Mouse (Mus musculus): ENCODE data around the gene Gspt1. TPM values are rescaled to one million over a fixed set of nuclear protein-coding genes. Genes with fewer than 3 reads are reported as not detected.

Gspt1 gene
- polyA plus RNA-seq, 1 experiment from 2014 or later = 58.5 TPM

MicroRNA genes within 50 kb of the gene (microRNA counts, 519-probe panel; counts per million panel counts)
- not detected for microRNA mmu-miR-1945

Small RNAs within 50 kb of the gene (microRNA-seq; reads per million reads assigned to microRNA genes)
- gene Mir1945 = 1.6 reads per million, percentile 2 among the genes with 10 or more reads in this experiment

Other genes starting within 250 kb of the Gspt1 start
- gene Snn, start 193.4 kb downstream of the Gspt1 start, polyA plus RNA-seq (2014; fragmentation: Nextera tagmentation; extraction: Ambion mirVana) = 147 and 158 TPM in 2 replicates
- gene Litaf, start 188.2 kb downstream of the Gspt1 start, polyA plus RNA-seq (2014; fragmentation: Nextera tagmentation; extraction: Ambion mirVana) = 23.9 and 27.2 TPM in 2 replicates
- 29.9 and 32.6 TPM in 2 replicates for gene Txndc11, start 119.7 kb downstream of the Gspt1 start, polyA plus RNA-seq (2014; fragmentation: Nextera tagmentation; extraction: Ambion mirVana)
- 72.2 and 74.0 TPM in 2 replicates for gene Zc3h7a, start 77.9 kb downstream of the Gspt1 start, polyA plus RNA-seq (2014; fragmentation: Nextera tagmentation; extraction: Ambion mirVana)
- gene Rsl1d1, start 51.0 kb downstream of the Gspt1 start, polyA plus RNA-seq (2014; fragmentation: Nextera tagmentation; extraction: Ambion mirVana) = 138 and 140 TPM in 2 replicates
- gene Tnfrsf17, start 59.5 kb upstream of the Gspt1 start, polyA plus RNA-seq (2014; fragmentation: Nextera tagmentation; extraction: Ambion mirVana) = 0.26 TPM in 1 of 2 replicates, not detected in the other
- gene Snx29, start 68.6 kb upstream of the Gspt1 start, polyA plus RNA-seq (2014; fragmentation: Nextera tagmentation; extraction: Ambion mirVana) = 11.9 and 14.3 TPM in 2 replicates